In genomic region chr2:94066120-94066519, GRCm38 (mm10) we compare ENCODE assay signal across 27 mouse cellular contexts. TPM values are rescaled to one million over a fixed set of nuclear protein-coding genes. Genes with fewer than 3 reads are reported as not detected.
DNase-seq lines count a peak whose midpoint lies in the region; ATAC-seq and TF ChIP-seq lines count a peak whose summit lies in the region.
"Had no signal": no experiment of that assay in that cellular context is flagged by ENCODE, and none has a peak within 500 bp of the region (broad histone marks: within the 10 kb centered on the region; RNA-seq: fewer than 3 reads in every experiment).

No protein-coding gene starts in this region.

- DNase-seq in kidney, adult 8-10 months = peak; percentile 37 to 40
- no peak for DNase-seq in gastrocnemius, postnatal 25 days
- DNase-seq in gastrocnemius, postnatal 10 days = no peak
- DNase-seq: adrenal gland, postnatal 14 days; cerebellum, adult 11 months; cerebellum, adult 9-10 months; cerebellum, postnatal 36 days; lung, embryonic 14.5 days; right cerebral cortex, adult 18-20 months; spleen, adult 18-20 months; thymus, postnatal 14 days had no signal

- H3K9ac ChIP-seq in kidney, embryonic 14.5 days (ENCODE audit: low read depth, low read length) = no peak overlapping the region
- H3K9ac ChIP-seq in intestine, embryonic 15.5 days = no peak overlapping the region
- no peak overlapping the region for H3K9ac ChIP-seq in intestine, postnatal 0 days (ENCODE audit: low read depth, low read length)
- H3K9ac ChIP-seq in liver, embryonic 15.5 days = no peak overlapping the region
- H3K9ac ChIP-seq: heart, embryonic 15.5 days; hindbrain, embryonic 12.5 days; limb, embryonic 13.5 days; lung, embryonic 14.5 days; midbrain, embryonic 15.5 days; neural tube, embryonic 15.5 days had no signal

- no peak overlapping the region for H3K4me3 ChIP-seq in kidney, embryonic 14.5 days (ENCODE audit: low read length)
- no peak overlapping the region for H3K4me3 ChIP-seq in intestine, embryonic 15.5 days (replicated peaks)
- H3K4me3 ChIP-seq in intestine, postnatal 0 days (ENCODE audit: low read depth, low read length) = no peak overlapping the region
- no peak overlapping the region for H3K4me3 ChIP-seq in liver, embryonic 15.5 days (replicated peaks)
- H3K4me3 ChIP-seq: heart, embryonic 10.5 days; heart, embryonic 15.5 days; hindbrain, embryonic 12.5 days; layer of hippocampus, adult 2 months; left cerebral cortex, adult 2 months; limb, embryonic 13.5 days; midbrain, embryonic 10.5 days; midbrain, embryonic 15.5 days; neural tube, embryonic 15.5 days had no signal

- no peak overlapping the region for H3K27ac ChIP-seq in kidney, embryonic 14.5 days (ENCODE audit: low read depth, low read length)
- H3K27ac ChIP-seq in intestine, embryonic 15.5 days = no peak overlapping the region
- H3K27ac ChIP-seq in intestine, postnatal 0 days (ENCODE audit: low read depth, low read length) = no peak overlapping the region
- no peak overlapping the region for H3K27ac ChIP-seq in liver, embryonic 15.5 days (replicated peaks)
- H3K27ac ChIP-seq: heart, embryonic 10.5 days; heart, embryonic 15.5 days; hindbrain, embryonic 12.5 days; hindbrain, postnatal 0 days; layer of hippocampus, adult 2 months; left cerebral cortex, adult 2 months; limb, embryonic 13.5 days; midbrain, embryonic 10.5 days; midbrain, embryonic 15.5 days; neural tube, embryonic 15.5 days had no signal

- no peak for TF ChIP-seq CTCF in intestine, postnatal 0 days (IDR thresholded peaks at IDR 0.05; ENCODE audit: low read depth)

- WGBS in kidney, embryonic 14.5 days = 83% methylated on average over 7 of the region's 7 CpGs
- 53% methylated on average over 7 of the region's 7 CpGs for WGBS in intestine, embryonic 15.5 days
- WGBS in intestine, postnatal 0 days = 47% methylated on average over 7 of the region's 7 CpGs
- WGBS in liver, embryonic 15.5 days (ENCODE audit: insufficient replicate concordance) = 69% methylated on average over 7 of the region's 7 CpGs

- no peaks in the 10 kb centered on the region for H3K27me3 ChIP-seq in kidney, embryonic 14.5 days (ENCODE audit: control insufficient read depth, insufficient read depth, low read length)
- H3K27me3 ChIP-seq in intestine, embryonic 15.5 days (replicated peaks) = no peaks in the 10 kb centered on the region
- no peaks in the 10 kb centered on the region for H3K27me3 ChIP-seq in intestine, postnatal 0 days (replicated peaks; ENCODE audit: control insufficient read depth, insufficient read depth, low read length)
- H3K27me3 ChIP-seq in liver, embryonic 15.5 days = no peaks in the 10 kb centered on the region
- H3K27me3 ChIP-seq: heart, embryonic 15.5 days; hindbrain, embryonic 12.5 days; limb, embryonic 13.5 days; midbrain, embryonic 15.5 days; neural tube, embryonic 15.5 days had no signal

- H3K4me2 ChIP-seq in kidney, embryonic 14.5 days (replicated peaks; ENCODE audit: low read depth, low read length) = no peak overlapping the region
- H3K4me2 ChIP-seq in intestine, embryonic 15.5 days (replicated peaks) = no peak overlapping the region
- H3K4me2 ChIP-seq in intestine, postnatal 0 days (replicated peaks; ENCODE audit: low read depth) = no peak overlapping the region; the same call in 1 of the 2 replicates
- H3K4me2 ChIP-seq in liver, embryonic 15.5 days = no peak overlapping the region
- H3K4me2 ChIP-seq: heart, embryonic 15.5 days; hindbrain, embryonic 12.5 days; limb, embryonic 13.5 days; lung, embryonic 14.5 days; midbrain, embryonic 15.5 days; neural tube, embryonic 15.5 days had no signal

- no peaks in the 10 kb centered on the region for H3K9me3 ChIP-seq in kidney, embryonic 14.5 days (ENCODE audit: control insufficient read depth, low read length)
- H3K9me3 ChIP-seq in intestine, embryonic 15.5 days = no peaks in the 10 kb centered on the region
- H3K9me3 ChIP-seq in intestine, postnatal 0 days (ENCODE audit: control insufficient read depth) = no peaks in the 10 kb centered on the region
- no peaks in the 10 kb centered on the region for H3K9me3 ChIP-seq in liver, embryonic 15.5 days (replicated peaks)
- H3K9me3 ChIP-seq: heart, embryonic 10.5 days; heart, embryonic 15.5 days; hindbrain, embryonic 12.5 days; limb, embryonic 13.5 days; midbrain, embryonic 10.5 days; midbrain, embryonic 15.5 days; neural tube, embryonic 15.5 days had no signal

- H3K36me3 ChIP-seq in kidney, embryonic 14.5 days (ENCODE audit: control insufficient read depth, insufficient read depth, low read length) = no peaks in the 10 kb centered on the region; the same call in 1 of the 2 replicates
- H3K36me3 ChIP-seq in intestine, embryonic 15.5 days = peaks cover 3% of the 10 kb centered on the region; the same call in 1 of the 2 replicates
- no peaks in the 10 kb centered on the region; the same call in 1 of the 2 replicates for H3K36me3 ChIP-seq in intestine, postnatal 0 days (ENCODE audit: control insufficient read depth, insufficient read depth)
- no peaks in the 10 kb centered on the region for H3K36me3 ChIP-seq in liver, embryonic 15.5 days (replicated peaks)
- H3K36me3 ChIP-seq: heart, embryonic 15.5 days; hindbrain, embryonic 12.5 days; midbrain, embryonic 15.5 days; neural tube, embryonic 15.5 days had no signal

- no peak for ATAC-seq in kidney, embryonic 14.5 days (ENCODE audit: low FRiP score, low TSS enrichment)
- ATAC-seq in intestine, embryonic 15.5 days = 0 out of 2 replicates have a peak, but pooled peaks have one; percentile 58
- ATAC-seq in intestine, postnatal 0 days = peak; percentile 53; the same call in 1 of the 2 replicates
- peak; percentile 70; the same call in 1 of the 2 replicates for ATAC-seq in liver, embryonic 15.5 days (ENCODE audit: insufficient read depth)
- ATAC-seq: CD4-positive, CD25-positive, alpha-beta regulatory T cell, adult 4 months; forebrain, embryonic 14.5 days; hindbrain, postnatal 0 days; midbrain, embryonic 15.5 days had no signal

- H3K4me1 ChIP-seq in kidney, embryonic 14.5 days (ENCODE audit: control insufficient read depth, insufficient read depth, low read length) = no peaks in the 10 kb centered on the region
- no peaks in the 10 kb centered on the region for H3K4me1 ChIP-seq in intestine, embryonic 15.5 days (replicated peaks)
- H3K4me1 ChIP-seq in intestine, postnatal 0 days (replicated peaks; ENCODE audit: control insufficient read depth, insufficient read depth, low read length) = no peaks in the 10 kb centered on the region; the same call in 1 of the 2 replicates
- no peaks in the 10 kb centered on the region; the same call in 1 of the 2 replicates for H3K4me1 ChIP-seq in liver, embryonic 15.5 days (replicated peaks)
- H3K4me1 ChIP-seq: heart, embryonic 15.5 days; hindbrain, embryonic 12.5 days; limb, embryonic 13.5 days; midbrain, embryonic 10.5 days; midbrain, embryonic 15.5 days; neural tube, embryonic 15.5 days had no signal

RNA-seq across cellular contexts. Expression of gene Alkbh3, which starts 55.5 kb away (rescaled TPM):
- polyA plus RNA-seq in kidney, embryonic 14.5 days (2014; fragmentation: Nextera tagmentation; extraction: Ambion mirVana) = 48.3 and 64.5 TPM in 2 replicates
- polyA plus RNA-seq in intestine, embryonic 15.5 days (2015; fragmentation: Nextera tagmentation; extraction: Ambion mirVana) = 63.6 and 72.2 TPM in 2 replicates
- polyA plus RNA-seq in intestine, postnatal 0 days (2015; fragmentation: Nextera tagmentation; extraction: Ambion mirVana) = 58.8 and 63.2 TPM in 2 replicates
- 29.4 and 32.2 TPM in 2 replicates for polyA plus RNA-seq in liver, embryonic 15.5 days (2015; fragmentation: Nextera tagmentation; extraction: Ambion mirVana)
- 10 to 100 TPM; 54.2 to 59.3 TPM for total RNA-seq in gastrocnemius, postnatal 25 days (2021)
- total RNA-seq in gastrocnemius, postnatal 10 days (2021) = 10 to 100 TPM; 61.1 to 65.6 TPM

Comparison
In these comparisons a context has a peak if more than half of its experiments do, and no peak if none do; other contexts are left out.
1. DNase-seq: peak in kidney, adult 8-10 months (2 of 2); none in gastrocnemius, postnatal 25 days (single experiment) and gastrocnemius, postnatal 10 days (single experiment).